Mouse (Mus musculus) macrophage (primary cell): ENCODE results near the gene Dyrk3. TPM values are rescaled to one million over a fixed set of nuclear protein-coding genes. Genes with fewer than 3 reads are reported as not detected.

Experiments used
- polyA plus RNA-seq: library from polyadenylated mRNA; stranded (reverse); fragments of 250-400 nt; gene quantifications from 3 replicates; pipeline ENCODE4 v1.2.4, GENCODE M21; 2018; ENCODE audit warnings: inconsistent platforms

Gene Dyrk3
- polyA plus RNA-seq, 1 experiment from 2014 or later, result 0.30 TPM

Other genes starting within 250 kb of the Dyrk3 start
- not detected in 3 replicates for gene Il20, start 226.9 kb downstream of the Dyrk3 start, polyA plus RNA-seq
- not detected in 3 replicates for gene Il19, start 198.2 kb downstream of the Dyrk3 start, polyA plus RNA-seq
- 4.4 to 10.1 TPM (median 5.1 TPM) in 3 replicates for gene Il10, start 118.5 kb downstream of the Dyrk3 start, polyA plus RNA-seq
- gene Mapkapk2, start 40.5 kb downstream of the Dyrk3 start, polyA plus RNA-seq, result 87.7 to 156 TPM (median 109 TPM) in 3 replicates
- 15.6 to 17.9 TPM (median 17.7 TPM) in 3 replicates for gene Eif2d, start 14.8 kb upstream of the Dyrk3 start, polyA plus RNA-seq
- gene Rassf5, start 106.9 kb upstream of the Dyrk3 start, polyA plus RNA-seq, result 28.9 to 47.9 TPM (median 35.4 TPM) in 3 replicates
- gene Ikbke, start 141.3 kb upstream of the Dyrk3 start, polyA plus RNA-seq, result 63.3 to 156 TPM (median 108 TPM) in 3 replicates